Mouse (Mus musculus): ENCODE measurements at regions not wholly inside any gene's neighbourhood (a gene's known extent, or its start where the extent isn't known, plus 50 kb on each side); places are given as distances from the start of the nearest gene placed in this dataset.

- no peak overlapping the region for H3K9ac ChIP-seq (ENCODE audit: low read length)
- H3K27me3 ChIP-seq (ENCODE audit: control insufficient read depth, insufficient read depth, low read length), result no peaks in the 10 kb centered on the region
- H3K27ac ChIP-seq (ENCODE audit: low read depth, low read length), result no peak overlapping the region
- H3K4me3 ChIP-seq (ENCODE audit: low read depth, low read length), result no peak overlapping the region
- WGBS, result 60% methylated on average over 15 of the region's 15 CpGs
- ATAC-seq (replicated peaks; ENCODE audit: low FRiP score), result no peak
- no peak overlapping the region for H3K4me2 ChIP-seq (ENCODE audit: low read depth, low read length, severe bottlenecking)
- H3K4me1 ChIP-seq (replicated peaks; ENCODE audit: control insufficient read depth, insufficient read depth, low read length), result no peaks in the 10 kb centered on the region
- H3K36me3 ChIP-seq (ENCODE audit: control insufficient read depth, insufficient read depth, low read length), result no peaks in the 10 kb centered on the region
- no peaks in the 10 kb centered on the region for H3K9me3 ChIP-seq (ENCODE audit: control insufficient read depth, low read length)
- DNase-seq (ENCODE audit: low spot score), result peak; percentile 71
These were observed 611.6 kb upstream of the Fam19a5 start for GRCm38 (mm10) chr15:86932345-86933075.

- DNase-seq (ENCODE audit: low spot score) (no peak), ATAC-seq (replicated peaks; ENCODE audit: low FRiP score) (no peak)
- H3K9me3 ChIP-seq (ENCODE audit: control insufficient read depth, low read length), result no peaks in the 10 kb centered on the region
- no peaks in the 10 kb centered on the region for H3K36me3 ChIP-seq (ENCODE audit: control insufficient read depth, insufficient read depth, low read length)
- no peak overlapping the region for H3K27ac ChIP-seq (ENCODE audit: low read depth, low read length)
- no peak overlapping the region for H3K4me2 ChIP-seq (ENCODE audit: low read depth, low read length, severe bottlenecking)
- H3K4me3 ChIP-seq (ENCODE audit: low read depth, low read length), result no peak overlapping the region
- H3K4me1 ChIP-seq (replicated peaks; ENCODE audit: control insufficient read depth, insufficient read depth, low read length), result no peaks in the 10 kb centered on the region
- WGBS, result 87% methylated on average over 3 of the region's 3 CpGs
- H3K27me3 ChIP-seq (ENCODE audit: control insufficient read depth, insufficient read depth, low read length), result no peaks in the 10 kb centered on the region
- no peak overlapping the region for H3K9ac ChIP-seq (ENCODE audit: low read length)
These were observed 606.7 kb upstream of the Fam19a5 start for GRCm38 (mm10) chr15:86937364-86937763.

GRCm38 (mm10) chr15:86944529-86944928 is 599.6 kb upstream of the Fam19a5 start:
- H3K4me3 ChIP-seq (ENCODE audit: low read depth, low read length), result no peak overlapping the region
- no peaks in the 10 kb centered on the region for H3K4me1 ChIP-seq (replicated peaks; ENCODE audit: control insufficient read depth, insufficient read depth, low read length)
- 90% methylated on average over 7 of the region's 7 CpGs for WGBS
- H3K27ac ChIP-seq (ENCODE audit: low read depth, low read length), result no peak overlapping the region
- no peaks in the 10 kb centered on the region for H3K27me3 ChIP-seq (ENCODE audit: control insufficient read depth, insufficient read depth, low read length)
- H3K4me2 ChIP-seq (ENCODE audit: low read depth, low read length, severe bottlenecking), result no peak overlapping the region
- no peak for ATAC-seq (replicated peaks; ENCODE audit: low FRiP score)
- no peak overlapping the region for H3K9ac ChIP-seq (ENCODE audit: low read length)
- no peaks in the 10 kb centered on the region for H3K36me3 ChIP-seq (ENCODE audit: control insufficient read depth, insufficient read depth, low read length)
- no peak for DNase-seq (ENCODE audit: low spot score)
- H3K9me3 ChIP-seq (ENCODE audit: control insufficient read depth, low read length), result no peaks in the 10 kb centered on the region

GRCm38 (mm10) chr15:86952593-86952992 is 591.5 kb upstream of the Fam19a5 start:
- H3K9me3 ChIP-seq (ENCODE audit: control insufficient read depth, low read length), result no peaks in the 10 kb centered on the region
- H3K36me3 ChIP-seq (ENCODE audit: control insufficient read depth, insufficient read depth, low read length), result no peaks in the 10 kb centered on the region
- H3K27me3 ChIP-seq (ENCODE audit: control insufficient read depth, insufficient read depth, low read length), result no peaks in the 10 kb centered on the region
- ATAC-seq (replicated peaks; ENCODE audit: low FRiP score) (no peak), DNase-seq (ENCODE audit: low spot score) (no peak)
- no peak overlapping the region for H3K4me2 ChIP-seq (ENCODE audit: low read depth, low read length, severe bottlenecking)
- no peak overlapping the region for H3K4me3 ChIP-seq (ENCODE audit: low read depth, low read length)
- 49% methylated on average over 5 of the region's 5 CpGs for WGBS
- no peak overlapping the region for H3K9ac ChIP-seq (ENCODE audit: low read length)
- H3K4me1 ChIP-seq (replicated peaks; ENCODE audit: control insufficient read depth, insufficient read depth, low read length), result no peaks in the 10 kb centered on the region
- no peak overlapping the region for H3K27ac ChIP-seq (ENCODE audit: low read depth, low read length)

GRCm38 (mm10) chr15:86957872-86958271 is 586.2 kb upstream of the Fam19a5 start:
- H3K4me1 ChIP-seq (replicated peaks; ENCODE audit: control insufficient read depth, insufficient read depth, low read length), result no peaks in the 10 kb centered on the region
- H3K4me2 ChIP-seq (ENCODE audit: low read depth, low read length, severe bottlenecking), result no peak overlapping the region
- no peak overlapping the region for H3K27ac ChIP-seq (ENCODE audit: low read depth, low read length)
- H3K9me3 ChIP-seq (ENCODE audit: control insufficient read depth, low read length), result no peaks in the 10 kb centered on the region
- H3K9ac ChIP-seq (ENCODE audit: low read length), result no peak overlapping the region
- ATAC-seq (replicated peaks; ENCODE audit: low FRiP score) (no peak), DNase-seq (ENCODE audit: low spot score) (no peak)
- no peaks in the 10 kb centered on the region for H3K27me3 ChIP-seq (ENCODE audit: control insufficient read depth, insufficient read depth, low read length)
- no peaks in the 10 kb centered on the region for H3K36me3 ChIP-seq (ENCODE audit: control insufficient read depth, insufficient read depth, low read length)
- no peak overlapping the region for H3K4me3 ChIP-seq (ENCODE audit: low read depth, low read length)
- WGBS, result 84% methylated on average over 8 of the region's 8 CpGs

- Histone ChIP-seq H3K4me1 (replicated peaks; ENCODE audit: control insufficient read depth, insufficient read depth, low read length) (no peaks in the 10 kb centered on the region), H3K9me3 (ENCODE audit: control insufficient read depth, low read length) (no peaks in the 10 kb centered on the region), H3K4me2 (ENCODE audit: low read depth, low read length, severe bottlenecking) (no peak overlapping the region), H3K27ac (ENCODE audit: low read depth, low read length) (no peak overlapping the region), H3K27me3 (ENCODE audit: control insufficient read depth, insufficient read depth, low read length) (no peaks in the 10 kb centered on the region), H3K9ac (ENCODE audit: low read length) (no peak overlapping the region), H3K36me3 (ENCODE audit: control insufficient read depth, insufficient read depth, low read length) (no peaks in the 10 kb centered on the region), H3K4me3 (ENCODE audit: low read depth, low read length) (no peak overlapping the region)
- WGBS, result 89% methylated on average over 2 of the region's 2 CpGs
- DNase-seq (ENCODE audit: low spot score) (no peak), ATAC-seq (replicated peaks; ENCODE audit: low FRiP score) (no peak)
These were observed 581.2 kb upstream of the Fam19a5 start for GRCm38 (mm10) chr15:86962921-86963320.

- ATAC-seq (replicated peaks; ENCODE audit: low FRiP score), result no peak
- 44% methylated on average over 3 of the region's 3 CpGs for whole genome bisulfite sequencing
- Histone ChIP-seq H3K9ac (ENCODE audit: low read length) (no peak overlapping the region), H3K4me3 (ENCODE audit: low read depth, low read length) (no peak overlapping the region), H3K4me2 (ENCODE audit: low read depth, low read length, severe bottlenecking) (no peak overlapping the region), H3K4me1 (replicated peaks; ENCODE audit: control insufficient read depth, insufficient read depth, low read length) (no peaks in the 10 kb centered on the region), H3K36me3 (ENCODE audit: control insufficient read depth, insufficient read depth, low read length) (no peaks in the 10 kb centered on the region), H3K27ac (ENCODE audit: low read depth, low read length) (no peak overlapping the region), H3K9me3 (ENCODE audit: control insufficient read depth, low read length) (no peaks in the 10 kb centered on the region), H3K27me3 (ENCODE audit: control insufficient read depth, insufficient read depth, low read length) (no peaks in the 10 kb centered on the region)
- DNase-seq (ENCODE audit: low spot score), result no peak
These were observed 580.6 kb upstream of the Fam19a5 start for GRCm38 (mm10) chr15:86963486-86963885.

GRCm38 (mm10) chr15:86971436-86971835 is 572.7 kb upstream of the Fam19a5 start:
- H3K4me1 ChIP-seq (replicated peaks; ENCODE audit: control insufficient read depth, insufficient read depth, low read length), result no peaks in the 10 kb centered on the region
- H3K9ac ChIP-seq (ENCODE audit: low read length), result no peak overlapping the region
- H3K9me3 ChIP-seq (ENCODE audit: control insufficient read depth, low read length), result no peaks in the 10 kb centered on the region
- no peak overlapping the region for H3K4me3 ChIP-seq (ENCODE audit: low read depth, low read length)
- DNase-seq (ENCODE audit: low spot score) (no peak), ATAC-seq (replicated peaks; ENCODE audit: low FRiP score) (no peak)
- no peaks in the 10 kb centered on the region for H3K27me3 ChIP-seq (ENCODE audit: control insufficient read depth, insufficient read depth, low read length)
- 89% methylated on average over 2 of the region's 2 CpGs for WGBS
- H3K36me3 ChIP-seq (ENCODE audit: control insufficient read depth, insufficient read depth, low read length), result no peaks in the 10 kb centered on the region
- H3K4me2 ChIP-seq (ENCODE audit: low read depth, low read length, severe bottlenecking), result no peak overlapping the region
- H3K27ac ChIP-seq (ENCODE audit: low read depth, low read length), result no peak overlapping the region

GRCm38 (mm10) chr15:86996196-86996595 is 547.9 kb upstream of the Fam19a5 start:
- ATAC-seq (replicated peaks; ENCODE audit: low FRiP score) (no peak), DNase-seq (ENCODE audit: low spot score) (no peak)
- no peak overlapping the region for H3K4me3 ChIP-seq (ENCODE audit: low read depth, low read length)
- H3K9me3 ChIP-seq (ENCODE audit: control insufficient read depth, low read length), result no peaks in the 10 kb centered on the region
- H3K27ac ChIP-seq (ENCODE audit: low read depth, low read length), result no peak overlapping the region
- H3K4me2 ChIP-seq (ENCODE audit: low read depth, low read length, severe bottlenecking), result no peak overlapping the region
- 89% methylated on average over 6 of the region's 6 CpGs for WGBS
- H3K9ac ChIP-seq (ENCODE audit: low read length), result no peak overlapping the region
- H3K4me1 ChIP-seq (replicated peaks; ENCODE audit: control insufficient read depth, insufficient read depth, low read length), result no peaks in the 10 kb centered on the region
- no peaks in the 10 kb centered on the region for H3K27me3 ChIP-seq (ENCODE audit: control insufficient read depth, insufficient read depth, low read length)
- H3K36me3 ChIP-seq (ENCODE audit: control insufficient read depth, insufficient read depth, low read length), result no peaks in the 10 kb centered on the region
